18 mouse cellular contexts compared by ENCODE assay signal in genomic region chr9:83199176-83199575, GRCm38 (mm10).
"Had no signal": no experiment of that assay in that cellular context is flagged by ENCODE, and none has a peak within 500 bp of the region (broad histone marks: within the 10 kb centered on the region; RNA-seq: fewer than 3 reads in every experiment).

No protein-coding gene starts in this region.

- H3K4me3 ChIP-seq: limb, embryonic 10.5 days; limb, embryonic 13.5 days; liver, embryonic 12.5 days; liver, embryonic 15.5 days; lung, embryonic 15.5 days; megakaryocyte, embryonic 14.5 days; midbrain, embryonic 10.5 days; midbrain, embryonic 13.5 days; myocyte had no signal

- DNase-seq: kidney, adult 8-10 months; kidney, postnatal 14 days; kidney, postnatal 4 days; liver; lung, adult 18-20 months; lung, postnatal 10 days; lung, postnatal 36 days; thymus, adult 18-20 months; thymus, postnatal 36 days had no signal

- H3K27ac ChIP-seq: limb, embryonic 10.5 days; limb, embryonic 13.5 days; liver, embryonic 12.5 days; liver, embryonic 15.5 days; lung, embryonic 15.5 days; midbrain, embryonic 10.5 days; midbrain, embryonic 13.5 days had no signal
